Mouse (Mus musculus) heart, adult 2 months (tissue): ENCODE data around the gene E2f1.

Experiments used
- CTCF ChIP-seq: fragments of 200-600 bp; IDR thresholded peaks from 2 replicates; pipeline ENCODE4 v1.8.1; 2022; ENCODE audit warnings: antibody characterized with exemption, mild to moderate bottlenecking, moderate library complexity
- POLR2A ChIP-seq: fragments of 200-500 bp; IDR thresholded peaks from 2 replicates; pipeline ENCODE4 v1.6.1; 2011; ENCODE audit warnings: mild to moderate bottlenecking, low read depth, low read length, control low read depth; ENCODE audit not compliant: insufficient read depth

DNA sequence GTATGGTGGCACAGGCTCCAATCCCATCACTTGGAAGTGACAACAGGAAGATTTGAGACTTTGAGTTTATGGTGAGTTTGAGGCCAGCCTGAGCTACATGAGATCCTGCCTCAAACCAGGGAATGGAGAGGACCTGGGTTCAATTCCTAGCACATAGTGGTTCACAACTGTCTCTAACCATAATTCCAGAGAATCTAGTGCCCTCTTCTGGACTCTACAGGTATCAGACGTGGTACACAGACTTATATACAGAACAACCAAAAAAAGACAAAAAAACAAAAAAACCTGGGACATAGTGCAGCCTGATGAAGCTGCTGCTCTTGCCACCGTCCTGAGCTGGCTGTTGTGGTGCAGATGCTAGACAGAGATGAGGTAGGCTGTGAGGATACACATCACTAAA is 28.1 kb downstream of the E2f1 start:
- TF ChIP-seq CTCF (peak; percentile 38), POLR2A (no peak)
